Mouse (Mus musculus) midbrain, postnatal 0 days (tissue): ENCODE data around the gene S100pbp. TPM values are rescaled to one million over a fixed set of nuclear protein-coding genes. Genes with fewer than 3 reads are reported as not detected.

ENCODE experiments used
- ATAC-seq: fragments of 200-750 bp; cut with Nextera tagmentation; 2 replicates; pipeline ENCODE4 v1.8.0; 2017; ENCODE audit warnings: moderate number of reproducible peaks, mild to moderate bottlenecking, moderate TSS enrichment, moderate library complexity; ENCODE audit not compliant: low FRiP score
- DNase-seq: peaks from one replicate; pipeline ENCODE4 v3.0.0-alpha.2; 2015; ENCODE audit warnings: low spot score
- H3K27ac ChIP-seq: fragments of 300-500 bp; sonication (generic); 2 replicates; pipeline ENCODE4 v1.5.1; 2014; ENCODE audit warnings: low read depth, mild to moderate bottlenecking, low read length, mixed read lengths
- H3K27me3 ChIP-seq: fragments of 300-500 bp; sonication (generic); 2 replicates; pipeline ENCODE4 v1.6.1; 2014; ENCODE audit warnings: low read length, control low read depth, mixed read lengths; ENCODE audit not compliant: insufficient read depth
- H3K36me3 ChIP-seq: fragments of 300-500 bp; sonication (generic); 2 replicates; pipeline ENCODE4 v1.6.1; 2014; ENCODE audit warnings: low read length, control low read depth, mixed read lengths; ENCODE audit not compliant: insufficient read depth
- H3K4me1 ChIP-seq: fragments of 300-500 bp; sonication (generic); 2 replicates; pipeline ENCODE4 v1.6.1; 2014; ENCODE audit warnings: mild to moderate bottlenecking, control low read depth, antibody characterized with exemption, low read length, mixed read lengths; ENCODE audit not compliant: insufficient read depth
- H3K4me2 ChIP-seq: fragments of 300-500 bp; sonication (generic); 2 replicates; pipeline ENCODE4 v1.6.1; 2014; ENCODE audit warnings: low read depth, mild to moderate bottlenecking, low read length, mixed read lengths; ENCODE audit not compliant: poor library complexity, severe bottlenecking
- H3K4me3 ChIP-seq: fragments of 300-500 bp; sonication (generic); 2 replicates; pipeline ENCODE4 v1.5.1; 2014; ENCODE audit warnings: low read depth, mild to moderate bottlenecking, low read length, moderate library complexity
- H3K9ac ChIP-seq: fragments of 300-500 bp; sonication (generic); replicated peaks from 2 replicates; pipeline ENCODE4 v1.6.1; 2014; ENCODE audit warnings: mild to moderate bottlenecking, low read length, moderate library complexity, mixed read lengths; ENCODE audit not compliant: poor library complexity, severe bottlenecking
- H3K9me3 ChIP-seq: fragments of 300-500 bp; sonication (generic); 2 replicates; pipeline ENCODE4 v1.6.1; 2016; ENCODE audit warnings: low read length, control low read depth
- CTCF ChIP-seq: IDR thresholded peaks from 2 replicates; pipeline ENCODE4 v1.5.1; 2016; ENCODE audit warnings: antibody characterized with exemption, mild to moderate bottlenecking
- WGBS: fragments of 180-500 bp; shearing (Covaris S2); extraction: QIAGEN DNeasy Blood & Tissue Kit; methylation state at CpG from one replicate; pipeline ENCODE4 v1.1.7; 2014; 5-methylcytosine and 5-hydroxymethylcytosine counted together
- polyA plus RNA-seq: library from polyadenylated mRNA; unstranded; fragments of >200 nt; fragmentation: Nextera tagmentation; extraction: Ambion mirVana; gene quantifications from 2 replicates; pipeline ENCODE4 v1.2.1, GENCODE M21; 2015
- total RNA-seq: library from RNA; depleted of rRNA; stranded (reverse); fragments of >200 nt; gene quantifications from 2 replicates; pipeline ENCODE4 v1.2.3, GENCODE M21; 2014

Gene S100pbp
- total and polyA plus RNA-seq, 2 experiments from 2014 or later, result 24.2 to 49.6 TPM

DNA sequence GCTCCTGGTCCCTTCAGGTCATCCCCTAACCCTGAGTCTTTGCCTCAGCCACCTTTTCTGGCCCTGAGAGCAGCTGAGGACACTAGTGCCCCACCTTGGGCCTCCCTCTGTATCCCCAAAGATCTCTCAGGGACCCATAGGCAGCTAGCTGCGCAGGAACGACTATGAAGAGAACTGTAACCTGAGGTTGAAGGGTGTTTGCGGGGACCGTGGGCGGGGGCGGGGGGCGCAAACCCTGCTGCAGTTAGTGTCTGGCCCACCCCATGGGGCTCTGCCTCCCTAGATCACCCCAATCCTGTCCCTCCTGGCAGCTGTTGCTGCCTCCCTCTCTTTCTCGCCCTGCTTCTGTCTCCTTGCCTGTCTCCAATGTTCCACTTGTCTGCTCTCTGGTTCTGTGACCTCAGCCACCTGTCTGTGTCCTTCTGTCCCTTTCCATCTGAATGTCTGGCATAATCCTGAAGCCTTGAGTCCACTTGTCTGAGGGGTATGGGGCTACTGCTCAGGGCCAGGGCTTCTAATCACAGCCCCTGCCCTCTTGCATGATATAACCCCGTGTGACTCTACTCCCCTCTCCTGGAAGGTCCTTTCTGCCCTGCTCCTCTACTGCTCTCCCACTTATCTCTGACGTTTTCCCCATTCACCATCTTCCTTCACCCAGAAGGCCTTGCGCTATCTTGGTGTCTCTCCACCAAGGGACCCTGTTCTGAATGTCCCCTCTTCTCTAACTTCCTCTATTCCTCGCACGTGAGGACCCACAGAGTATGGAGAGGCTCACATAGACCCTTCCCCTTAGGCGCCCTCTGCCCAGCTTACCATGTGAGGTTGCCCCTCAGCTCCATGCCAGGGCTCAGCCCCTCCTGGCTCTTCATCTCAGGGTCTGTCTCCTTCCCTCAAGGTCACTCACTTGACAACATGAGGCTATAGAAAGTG, 51.9 kb downstream of the S100pbp start:
- WGBS, result 49% methylated on average over 14 of the region's 14 CpGs
- Histone ChIP-seq H3K4me2 (peak overlapping the region; percentile 98), H3K27me3 (no peaks in the 10 kb centered on the region), H3K27ac (no peak overlapping the region), H3K9ac (peak overlapping the region; percentile 74), H3K4me1 (no peaks in the 10 kb centered on the region; the same call in 1 of the 2 replicates), H3K36me3 (0 out of 2 replicates have a peak, but pooled peaks cover 3% of the 10 kb centered on the region), H3K9me3 (no peaks in the 10 kb centered on the region), H3K4me3 (peak overlapping the region; percentile 59)
- no peak for TF ChIP-seq CTCF
- DNase-seq (no peak), ATAC-seq (no peak)

DNA sequence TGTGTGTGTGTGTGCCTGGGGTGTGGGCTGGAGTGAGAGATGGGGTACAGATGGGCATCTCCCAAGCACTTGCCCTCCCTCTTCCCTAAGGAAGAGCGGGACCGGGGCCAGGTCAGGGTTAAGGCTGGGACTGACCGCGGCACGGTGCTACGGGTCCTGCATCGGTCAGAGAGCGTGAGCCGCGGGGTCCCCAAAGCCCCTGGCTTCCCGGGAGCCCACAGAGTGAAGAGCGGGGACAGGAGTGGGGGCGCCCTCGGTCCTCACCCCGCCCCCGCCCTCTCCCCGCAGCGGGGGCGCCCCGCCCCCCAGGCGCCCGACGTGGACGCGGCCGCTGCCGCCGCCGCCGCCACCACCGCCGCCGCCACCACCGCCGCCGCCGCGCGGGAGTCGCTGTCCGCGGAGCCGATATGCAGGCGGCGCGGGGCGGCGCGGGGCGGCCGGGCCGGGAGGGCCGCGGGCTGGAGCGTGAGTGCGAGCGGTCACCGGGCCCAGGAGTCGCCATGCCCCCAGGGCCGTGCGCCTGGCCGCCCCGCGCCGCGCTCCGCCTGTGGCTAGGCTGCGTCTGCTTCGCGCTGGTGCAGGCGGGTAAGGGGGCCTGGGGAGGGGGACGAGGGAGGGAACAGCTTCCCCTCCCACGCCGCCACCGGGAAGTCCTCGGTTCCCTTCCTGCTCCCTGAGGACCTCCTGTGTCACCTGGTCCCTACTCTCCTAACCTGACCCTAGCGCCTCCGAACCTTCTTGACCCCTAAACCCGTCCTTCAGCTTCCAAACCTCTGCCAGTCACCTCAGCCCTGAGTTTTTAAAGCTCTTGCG, 52.7 kb downstream of the S100pbp start, which contains the start of gene Fndc5:
Gene Fndc5 (plus strand): TSS at position 421 of the 813 bp plus-strand sequence.
- H3K27ac ChIP-seq, result no peak within 1 kb of the TSS
- H3K4me2 ChIP-seq, result peak within 1 kb of the TSS; percentile 98
- H3K9ac ChIP-seq, result peak within 1 kb of the TSS; percentile 74
- peak; percentile 50 for ATAC-seq
- TF ChIP-seq CTCF, result no peak
- no peak for DNase-seq
- H3K9me3 ChIP-seq, result no peaks in the 10 kb centered on the region
- peak within 1 kb of the TSS; percentile 59 for H3K4me3 ChIP-seq
- H3K36me3 ChIP-seq, result no peaks in the 10 kb centered on the region
- no peaks in the 10 kb centered on the region for H3K27me3 ChIP-seq
- no peaks in the 10 kb centered on the region; the same call in 1 of the 2 replicates for H3K4me1 ChIP-seq
- WGBS, result 2% methylated on average over 22 of the region's 80 CpGs

DNA sequence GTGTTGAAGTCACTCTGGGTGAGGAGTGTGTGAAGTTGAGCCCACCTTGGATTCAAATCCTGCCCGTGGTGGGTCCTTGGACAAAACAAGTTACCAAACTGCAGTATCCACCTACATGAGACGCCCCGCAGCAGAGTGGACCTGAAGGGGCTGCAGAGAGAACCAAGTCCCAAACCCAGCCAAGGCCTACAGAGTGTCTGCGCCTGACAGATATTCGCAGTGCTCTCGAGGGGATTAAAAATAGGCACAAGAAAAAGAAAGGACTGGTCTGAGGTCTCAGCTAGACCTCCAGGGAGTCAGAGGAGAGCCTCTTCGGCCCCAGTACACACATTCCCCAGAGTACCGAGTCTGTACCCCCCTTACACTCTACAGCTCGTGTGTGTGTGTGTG, 53.3 kb downstream of the S100pbp start:
- ATAC-seq, result no peak
- H3K27ac ChIP-seq, result no peak overlapping the region
- DNase-seq, result no peak

DNA sequence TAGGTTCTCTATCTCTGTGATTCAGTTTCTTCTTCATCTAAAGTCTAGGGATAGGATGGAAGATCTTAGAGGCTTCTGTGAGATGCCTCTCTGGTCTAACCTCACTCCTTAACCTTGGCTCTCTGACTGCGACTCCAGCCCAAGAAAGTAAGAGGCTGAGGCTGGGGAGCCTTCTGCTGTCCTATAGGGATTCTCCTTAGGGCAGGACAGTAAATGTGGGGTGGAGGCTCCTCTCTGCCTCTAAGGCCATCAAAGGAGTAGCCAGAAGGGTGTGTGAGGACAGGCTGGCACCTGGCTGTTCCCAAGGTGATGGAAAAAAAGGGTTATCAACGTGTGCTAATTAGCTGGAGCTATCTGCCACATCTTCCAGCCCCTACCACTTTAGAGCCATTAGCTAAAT, 53.9 kb downstream of the S100pbp start:
- no peak for ATAC-seq
- H3K27ac ChIP-seq, result no peak overlapping the region
- no peak overlapping the region for H3K9ac ChIP-seq
- no peaks in the 10 kb centered on the region for H3K9me3 ChIP-seq
- H3K36me3 ChIP-seq, result no peaks in the 10 kb centered on the region
- no peak overlapping the region for H3K4me3 ChIP-seq
- no peak for DNase-seq
- no peaks in the 10 kb centered on the region for H3K27me3 ChIP-seq
- 62% methylated on average over 2 of the region's 2 CpGs for WGBS
- TF ChIP-seq CTCF, result no peak
- no peak overlapping the region for H3K4me2 ChIP-seq
- H3K4me1 ChIP-seq, result no peaks in the 10 kb centered on the region

More for the DNA sequence above, 53.3 kb downstream of the S100pbp start:
- Histone ChIP-seq H3K4me3 (peak overlapping the region; percentile 59), H3K27me3 (no peaks in the 10 kb centered on the region), H3K4me2 (peak overlapping the region; percentile 98), H3K9ac (peak overlapping the region; percentile 74), H3K9me3 (no peaks in the 10 kb centered on the region), H3K4me1 (no peaks in the 10 kb centered on the region), H3K36me3 (no peaks in the 10 kb centered on the region)
- WGBS, result 29% methylated on average over 9 of the region's 9 CpGs
- no peak for TF ChIP-seq CTCF

DNA sequence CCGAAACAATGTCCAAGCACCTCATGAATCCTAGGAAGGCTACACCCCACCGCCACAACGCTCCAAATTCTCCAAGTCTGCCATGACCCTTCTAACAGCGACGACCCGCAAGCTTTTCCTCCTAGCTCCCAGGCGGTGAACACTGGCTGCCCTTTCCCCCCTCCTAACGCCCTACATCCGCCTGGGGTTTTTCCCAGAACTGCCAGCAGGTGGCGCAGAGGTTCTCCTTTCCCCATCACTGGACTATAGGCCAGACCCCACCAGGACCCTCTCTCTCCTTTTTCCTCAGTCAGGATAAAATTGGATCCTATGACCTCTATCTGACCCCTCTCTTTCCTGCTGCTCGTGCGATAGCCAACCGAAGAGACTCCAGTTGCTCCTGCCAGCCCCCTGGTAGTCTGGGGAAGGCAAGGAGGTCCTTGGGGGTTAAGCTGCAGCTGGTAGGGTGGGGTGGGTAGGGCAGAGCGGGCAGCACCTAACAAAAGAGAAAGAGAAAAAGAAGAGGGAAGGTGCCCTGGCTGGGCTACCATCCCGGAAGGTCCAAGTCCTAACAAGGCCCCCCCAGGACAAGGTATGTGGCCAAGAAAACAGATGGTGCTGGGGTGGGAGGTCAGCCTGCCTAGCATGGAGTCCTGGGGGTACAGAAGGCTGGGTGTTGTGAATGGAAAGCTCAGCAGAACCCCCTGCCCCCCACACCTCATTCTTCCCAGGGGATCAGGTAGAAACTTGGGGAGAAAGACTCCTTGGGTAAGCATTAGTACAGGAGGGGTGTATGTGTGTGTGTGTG, 54.5 kb downstream of the S100pbp start:
- H3K4me3 ChIP-seq, result no peak overlapping the region
- ATAC-seq (no peak), DNase-seq (peak; percentile 84)
- no peaks in the 10 kb centered on the region for H3K4me1 ChIP-seq
- H3K27me3 ChIP-seq, result no peaks in the 10 kb centered on the region
- H3K36me3 ChIP-seq, result no peaks in the 10 kb centered on the region
- H3K27ac ChIP-seq, result no peak overlapping the region
- WGBS, result 12% methylated on average over 15 of the region's 15 CpGs
- H3K9me3 ChIP-seq, result no peaks in the 10 kb centered on the region
- H3K4me2 ChIP-seq, result peak overlapping the region; percentile 35
- TF ChIP-seq CTCF, result peak; percentile 91
- H3K9ac ChIP-seq, result no peak overlapping the region
